Mouse (Mus musculus) E14TG2a.4 (cell line): ENCODE data around the gene Katnal1.

Experiments
- CTCF ChIP-seq: conservative IDR thresholded peaks from 2 replicates; pipeline ENCODE4 v1.5.1; 2014; ENCODE audit warnings: low read length
- NANOG ChIP-seq: IDR thresholded peaks from 2 replicates; pipeline ENCODE4 v1.6.1; 2014; ENCODE audit warnings: borderline replicate concordance, low read length, mixed read lengths
- POU5F1 ChIP-seq: IDR thresholded peaks from 2 replicates; pipeline ENCODE4 v1.6.1; 2014; ENCODE audit warnings: low read length, borderline replicate concordance

DNA sequence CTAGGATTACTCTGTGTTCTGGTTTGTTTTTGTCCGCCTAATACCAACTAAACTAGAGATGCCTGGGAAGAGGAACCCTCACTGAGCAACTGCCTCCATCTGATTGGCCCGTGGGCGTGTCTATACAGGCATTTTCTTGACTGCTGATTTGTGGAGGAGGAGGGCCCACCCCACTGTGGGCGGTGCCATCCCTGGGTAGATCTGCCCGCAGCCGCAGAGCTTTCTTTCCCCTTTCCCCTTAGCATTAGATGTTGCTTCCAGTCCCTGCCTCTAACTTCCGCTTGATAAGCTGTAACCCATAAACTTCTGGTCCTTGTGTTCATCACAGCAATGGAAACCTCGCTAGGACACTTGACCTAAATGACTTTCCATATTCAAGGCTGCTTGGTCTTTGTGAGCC is 92.1 kb downstream of the Katnal1 start:
- TF ChIP-seq CTCF (no peak), POU5F1 (no peak), NANOG (no peak)
